Mouse (Mus musculus): ENCODE data around the gene Tgfbr3l.

Gene Tgfbr3l

GRCm38 (mm10) chr8:4269609-4270008 is 21.6 kb downstream of the Tgfbr3l start:
- no peak for DNase-seq

DNA sequence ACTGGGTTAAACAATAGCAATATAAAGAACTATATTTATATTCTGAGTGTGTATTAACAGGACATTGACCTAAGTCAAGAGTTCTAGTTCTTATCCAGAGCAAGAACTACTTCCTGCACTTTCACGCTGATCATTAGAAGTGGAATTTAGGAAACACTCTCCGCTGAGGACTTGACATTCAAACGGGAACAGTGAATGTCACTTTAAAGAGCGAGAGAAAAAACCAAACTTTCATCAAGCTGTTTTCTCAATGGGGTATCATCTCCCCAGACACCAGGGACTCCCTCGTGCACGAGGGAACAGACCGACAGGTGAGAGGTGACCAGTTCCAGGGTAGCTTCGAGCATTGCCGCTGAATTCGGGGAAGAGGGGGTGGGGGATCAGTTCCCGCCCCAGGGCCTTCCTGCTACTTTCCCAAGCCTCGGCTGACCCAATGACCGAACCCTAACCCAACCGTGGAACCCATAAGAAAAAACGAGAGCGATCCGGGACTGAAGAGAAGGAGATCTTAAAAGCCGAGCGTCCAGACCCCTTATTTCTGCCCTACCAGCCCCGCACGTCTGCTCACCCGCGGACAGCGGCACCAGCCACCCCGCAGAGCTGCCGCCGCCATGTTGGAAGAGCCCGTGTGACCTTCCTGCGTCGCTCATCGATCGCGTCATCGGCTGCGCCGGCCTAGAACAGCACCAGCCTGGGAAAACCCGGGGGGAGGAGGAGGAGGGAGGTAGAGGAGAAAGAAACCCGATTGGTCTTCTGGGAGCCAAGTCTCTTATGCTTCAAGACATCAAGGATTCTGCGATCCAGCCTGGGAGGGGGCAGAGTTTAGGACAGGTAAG is 27.5 kb downstream of the Tgfbr3l start, which contains the start of gene Timm44:
Timm44 (minus strand) TSS at position 639 of the 836 bp plus-strand sequence.
- peak; percentile 96 for DNase-seq

DNA sequence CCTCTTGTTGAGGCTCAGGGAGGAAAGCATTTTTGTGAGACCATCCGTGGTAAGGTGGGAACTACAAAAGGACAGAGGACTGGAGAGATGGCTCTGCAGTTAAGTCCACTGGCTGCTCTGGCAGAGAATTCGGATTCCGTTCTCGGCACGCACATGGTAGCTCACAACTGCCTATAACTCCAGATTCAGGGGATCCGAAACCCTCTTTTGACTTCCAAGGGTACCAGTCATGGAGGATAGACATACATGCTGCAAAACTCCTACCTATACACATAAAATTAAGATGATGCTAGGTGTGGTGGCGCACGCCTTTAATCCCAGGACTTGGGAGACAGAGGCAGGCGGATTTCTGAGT is 28.1 kb downstream of the Tgfbr3l start:
- DNase-seq: no peak

DNA sequence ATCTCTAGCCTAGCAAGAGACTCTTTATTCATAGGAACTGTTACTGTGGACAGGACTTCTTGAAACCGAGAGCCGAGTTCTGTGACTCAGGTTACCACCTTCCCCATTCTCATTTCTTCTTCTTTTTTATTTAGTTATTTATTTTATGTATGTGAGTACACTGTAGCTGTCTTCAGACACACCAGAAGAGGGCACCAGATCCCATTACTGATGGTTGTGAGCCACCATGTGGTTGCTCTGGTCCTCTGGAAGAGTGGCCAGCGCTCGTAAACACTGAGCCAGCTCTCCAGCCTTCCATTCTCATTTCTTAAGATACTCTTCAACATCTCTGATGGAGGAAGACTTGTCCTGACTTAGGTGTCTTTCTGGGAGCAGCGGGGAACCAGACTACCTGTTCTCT is 44.7 kb downstream of the Tgfbr3l start:
- DNase-seq: no peak

GRCm38 (mm10) chr8:4297822-4298221 is 49.8 kb downstream of the Tgfbr3l start:
- no peak for DNase-seq

All from cerebellum, adult 9-10 months (tissue).